Mouse (Mus musculus) thymus, postnatal 0 days (tissue): Measurements from ENCODE around the gene Eif3d. TPM values are rescaled to one million over a fixed set of nuclear protein-coding genes. Genes with fewer than 3 reads are reported as not detected.
A peak's percentile ranks its signal among the peaks of the same experiment; 100 is the strongest.
"Not testable (repeated sequence)": the region's sequence is repeated elsewhere in the genome, so short reads cannot be mapped to it uniquely, and the experiment has no call there.

Source experiments
- DNase-seq: peaks from one replicate; pipeline ENCODE4 v3.0.0-alpha.2; 2015; ENCODE audit warnings: low spot score
- polyA plus RNA-seq: library from polyadenylated mRNA; unstranded; fragments of >200 nt; fragmentation: Nextera tagmentation; extraction: Ambion mirVana; gene quantifications from 2 replicates; pipeline ENCODE4 v1.2.1, GENCODE M21; 2015

Gene Eif3d
- 157 and 184 TPM in 2 replicates for polyA plus RNA-seq

GRCm38 (mm10) chr15:77970470-77971292 lies at the start of gene Eif3d:
Eif3d (minus strand) TSS chr15:77970813.
- peak; percentile 93 for DNase-seq

- no peak for DNase-seq
Measured at GRCm38 (mm10) chr15:78014046-78014445, 43.4 kb upstream of the Eif3d start.

GRCm38 (mm10) chr15:78008206-78008605 lies 37.6 kb upstream of the Eif3d start:
- DNase-seq = not testable (repeated sequence)

GRCm38 (mm10) chr15:78003929-78004328 lies 33.3 kb upstream of the Eif3d start:
- no peak for DNase-seq

- no peak for DNase-seq
Measured at GRCm38 (mm10) chr15:78001400-78001799, 30.8 kb upstream of the Eif3d start.

GRCm38 (mm10) chr15:77988541-77988940 lies 17.9 kb upstream of the Eif3d start:
- DNase-seq = no peak

- no peak for DNase-seq
Measured at GRCm38 (mm10) chr15:77983391-77983790, 12.8 kb upstream of the Eif3d start.

- peak; percentile 49 for DNase-seq
Measured at GRCm38 (mm10) chr15:77982195-77982939, 11.8 kb upstream of the Eif3d start.

- DNase-seq = no peak
Measured at GRCm38 (mm10) chr15:77981181-77981680, 10.6 kb upstream of the Eif3d start.

- no peak for DNase-seq
Measured at GRCm38 (mm10) chr15:77979427-77979865, 8.8 kb upstream of the Eif3d start.

DNA sequence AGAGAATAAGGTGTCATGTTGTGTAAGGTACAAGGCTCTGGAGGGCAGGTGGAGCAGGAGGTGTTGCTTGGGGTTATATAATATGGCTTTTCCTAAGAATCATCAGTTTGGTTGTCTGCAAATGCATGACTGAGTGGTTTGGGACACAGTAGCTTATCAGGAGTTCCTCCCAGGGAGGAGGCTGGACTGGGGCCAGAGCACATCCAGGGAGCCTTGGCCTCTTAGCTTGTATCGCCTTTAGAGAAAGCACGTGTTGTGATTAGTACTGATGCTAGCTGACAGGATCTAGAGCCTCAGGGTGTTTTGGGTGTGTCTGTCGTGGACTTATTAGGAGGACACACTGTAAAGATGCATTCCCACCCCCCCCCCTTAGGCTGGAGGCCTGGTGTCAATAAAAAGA lies 7.0 kb upstream of the Eif3d start:
- no peak for DNase-seq

GRCm38 (mm10) chr15:77974165-77974841 lies 3.7 kb upstream of the Eif3d start:
- no peak for DNase-seq

GRCm38 (mm10) chr15:77969940-77970469 lies 608 bp downstream of the Eif3d start:
- DNase-seq = no peak

DNA sequence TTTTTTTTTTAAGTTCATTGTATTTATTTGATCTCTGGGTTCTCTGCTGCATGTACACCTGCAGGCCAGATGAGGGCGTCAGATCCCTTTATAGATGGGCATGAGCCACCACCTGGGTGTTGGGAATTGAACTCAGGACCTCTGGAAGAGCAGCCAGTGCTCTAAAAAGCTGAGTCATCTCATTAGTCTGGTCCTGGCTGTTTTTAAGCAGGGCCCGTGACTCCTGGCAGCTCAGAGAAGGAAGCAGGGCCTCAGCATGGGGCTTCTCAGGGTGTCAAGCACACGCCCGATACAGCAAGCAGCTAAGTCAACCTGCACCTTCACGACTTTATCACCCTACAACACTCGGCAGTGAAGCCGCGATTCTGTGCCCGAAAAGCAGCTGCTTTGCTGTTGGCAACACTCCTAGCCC lies 5.5 kb downstream of the Eif3d start:
- DNase-seq = no peak

- no peak for DNase-seq
Measured at GRCm38 (mm10) chr15:77962447-77962846, 8.2 kb downstream of the Eif3d start.

DNA sequence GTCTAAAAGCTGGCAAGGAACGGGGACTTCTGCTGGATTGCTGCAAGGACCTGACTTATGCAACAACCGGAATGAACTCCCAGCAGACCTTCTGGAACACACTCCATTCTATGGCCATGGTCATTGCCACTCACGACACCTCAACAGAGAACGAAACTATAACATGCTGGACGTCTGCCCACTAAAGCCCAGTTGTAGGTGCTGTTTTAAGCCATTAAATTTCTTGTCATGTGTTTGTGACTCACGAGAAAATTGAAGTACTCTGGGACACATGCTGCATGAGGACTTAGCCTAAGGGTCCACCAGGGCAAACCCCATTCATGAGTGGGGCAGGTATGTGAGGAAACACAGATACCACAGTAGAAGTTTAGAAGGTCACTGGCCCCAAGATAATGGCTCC lies 9.9 kb downstream of the Eif3d start:
- no peak for DNase-seq

GRCm38 (mm10) chr15:77958071-77958470 lies 12.5 kb downstream of the Eif3d start:
- DNase-seq = no peak

GRCm38 (mm10) chr15:77957625-77958024 lies 13.0 kb downstream of the Eif3d start:
- no peak for DNase-seq

- DNase-seq = peak; percentile 91
Measured at GRCm38 (mm10) chr15:77956404-77956901, 14.2 kb downstream of the Eif3d start, which contains the start of gene Foxred2. Foxred2 (minus strand) TSS chr15:77956722.

DNA sequence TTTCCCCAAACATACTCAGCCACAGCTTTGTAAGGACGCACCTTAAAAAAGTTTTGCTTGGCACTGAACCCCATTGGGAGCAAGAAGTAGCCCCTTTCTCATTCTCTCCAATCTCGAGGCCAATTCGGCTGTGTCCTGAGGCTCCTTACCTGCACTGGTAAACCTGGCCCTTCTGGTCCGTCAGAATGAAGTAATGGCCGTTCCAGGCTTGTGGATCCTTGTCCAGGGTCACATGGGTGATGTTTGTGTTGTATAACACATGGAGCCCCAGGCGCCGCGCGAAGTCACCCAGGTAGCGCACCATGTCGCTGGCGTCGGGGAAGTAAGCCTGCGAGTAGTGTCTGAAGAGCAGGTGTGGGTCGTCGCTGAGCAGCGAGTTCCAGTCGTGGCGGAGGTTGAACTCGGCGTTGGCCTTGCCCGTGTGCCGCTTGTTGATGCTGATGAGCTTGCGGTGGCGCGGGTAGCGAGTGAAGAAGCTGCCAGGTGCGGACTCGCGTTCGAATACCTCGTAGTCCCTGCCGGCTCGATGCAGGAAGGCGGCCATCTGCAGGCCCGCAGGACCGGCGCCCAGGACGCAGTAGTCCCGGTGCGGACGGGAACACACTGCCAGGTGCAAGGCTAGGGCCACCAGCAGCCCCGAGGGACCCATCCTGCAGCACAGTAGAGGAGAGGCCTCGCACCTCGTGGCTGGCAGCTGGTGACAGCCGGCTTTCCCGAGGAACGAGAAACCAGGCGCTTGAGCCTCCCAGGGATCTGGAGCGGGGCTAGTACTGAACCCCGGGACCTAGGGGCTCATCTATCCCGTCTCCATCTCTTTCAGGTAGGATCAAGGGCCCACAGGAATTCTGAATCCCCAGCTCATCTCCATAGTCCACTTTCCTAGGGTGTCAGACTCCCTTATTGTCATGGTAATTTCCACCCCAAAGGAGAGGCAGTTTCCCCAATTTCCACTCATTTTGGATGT lies 14.9 kb downstream of the Eif3d start:
- peak; percentile 29 for DNase-seq
